Mouse (Mus musculus) liver, embryonic 14.5 days (tissue): ENCODE measurements around the gene Dbndd1. TPM values are rescaled to one million over a fixed set of nuclear protein-coding genes. Genes with fewer than 3 reads are reported as not detected.

Source experiments
- ATAC-seq: fragments of 200-750 bp; cut with Nextera tagmentation; 2 replicates; pipeline ENCODE4 v1.8.0; 2017; ENCODE audit warnings: moderate number of reproducible peaks, mild to moderate bottlenecking, moderate library complexity; ENCODE audit not compliant: insufficient read depth
- DNase-seq, 3 experiments: peaks; one replicate each; pipeline ENCODE4 v3.0.0-alpha.2; 2012 to 2013; ENCODE audit warnings: low read depth in 3 of 3, low spot score in 3 of 3
- H3K27ac ChIP-seq: fragments of 300-500 bp; sonication (generic); 2 replicates; pipeline ENCODE4 v1.5.1; 2014; ENCODE audit warnings: moderate library complexity, mild to moderate bottlenecking, control low read depth, inconsistent platforms
- H3K27me3 ChIP-seq: fragments of 300-500 bp; sonication (generic); 2 replicates; pipeline ENCODE4 v1.6.1; 2014; ENCODE audit warnings: mild to moderate bottlenecking, low read length, moderate library complexity; ENCODE audit not compliant: control insufficient read depth, insufficient read depth
- H3K36me3 ChIP-seq: fragments of 300-500 bp; sonication (generic); replicated peaks from 2 replicates; pipeline ENCODE4 v1.6.1; 2014; ENCODE audit warnings: low read depth; ENCODE audit not compliant: control insufficient read depth, insufficient read depth
- H3K4me1 ChIP-seq, 2 experiments: fragments of 200-500 bp in 1 of 2; fragments of 300-500 bp in 1 of 2; sonication (generic) in 1 of 2; replicated peaks; 2 replicates each; pipeline ENCODE4 v1.6.1; 2012 to 2014; ENCODE audit warnings: antibody characterized with exemption in 1 of 2, inconsistent platforms in 1 of 2, low read length in 1 of 2; ENCODE audit not compliant: control insufficient read depth in 2 of 2, insufficient read depth in 2 of 2
- H3K4me2 ChIP-seq: fragments of 300-500 bp; sonication (generic); 2 replicates; pipeline ENCODE4 v1.6.1; 2014; ENCODE audit warnings: low read depth, mild to moderate bottlenecking, control low read depth, moderate library complexity
- H3K4me3 ChIP-seq, 2 experiments: fragments of 200-500 bp in 1 of 2; fragments of 300-500 bp in 1 of 2; sonication (generic) in 1 of 2; 2 replicates each; pipeline ENCODE4 v1.5.1; 2012 to 2014; ENCODE audit warnings: low read depth in 2 of 2, low read length in 2 of 2, mild to moderate bottlenecking in 2 of 2, control low read depth in 1 of 2, inconsistent platforms in 1 of 2, moderate library complexity in 1 of 2; ENCODE audit not compliant: insufficient read depth in 1 of 2
- H3K9ac ChIP-seq: fragments of 300-500 bp; sonication (generic); replicated peaks from 2 replicates; pipeline ENCODE4 v1.6.1; 2014; ENCODE audit warnings: mild to moderate bottlenecking, control low read depth, moderate library complexity
- H3K9me3 ChIP-seq: fragments of 300-500 bp; sonication (generic); 2 replicates; pipeline ENCODE4 v1.6.1; 2016; ENCODE audit warnings: low read length, mixed read lengths; ENCODE audit not compliant: control insufficient read depth
- CTCF ChIP-seq: IDR thresholded peaks from 2 replicates; pipeline ENCODE4 v1.5.1; 2016; ENCODE audit warnings: antibody characterized with exemption, low read depth, control low read depth
- EP300 ChIP-seq: IDR thresholded peaks from 2 replicates; pipeline ENCODE4 v1.6.1; 2016; ENCODE audit warnings: antibody characterized with exemption, low read depth
- WGBS: fragments of 180-500 bp; shearing (Covaris S2); extraction: QIAGEN DNeasy Blood & Tissue Kit; methylation state at CpG from one replicate; pipeline ENCODE4 v1.1.7; 2014; ENCODE audit not compliant: insufficient replicate concordance; 5-methylcytosine and 5-hydroxymethylcytosine counted together
- polyA plus RNA-seq, 2 experiments: library from polyadenylated mRNA; depleted of rRNA in 1 of 2; stranded (reverse) in 1 of 2; unstranded in 1 of 2; fragments of >200 nt; fragmentation: Nextera tagmentation in 1 of 2; extraction: Ambion mirVana in 1 of 2; gene quantifications; 2 replicates each; pipeline versions ENCODE4 v1.2.1 to v1.2.3; 2012 to 2014

Dbndd1 gene
- polyA plus RNA-seq, 2 experiments = 0.03 TPM; not detected in 1

DNA sequence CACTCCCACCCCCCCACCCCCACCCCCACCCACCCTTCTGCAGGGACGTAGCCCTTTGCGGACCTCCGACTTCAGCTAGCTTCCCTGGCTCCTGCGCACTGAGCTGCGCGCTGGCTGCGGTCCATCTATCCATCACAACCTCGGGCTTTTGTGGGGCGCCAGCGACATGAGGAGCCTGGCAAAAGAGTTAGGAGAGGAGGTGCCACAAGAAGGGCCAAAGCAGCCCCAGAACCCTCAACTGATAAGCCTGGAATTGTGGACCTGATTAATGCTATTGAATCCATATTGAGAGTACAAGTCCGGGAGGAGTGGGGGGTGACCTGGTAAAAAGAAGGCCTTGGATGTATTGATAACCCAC, 256 bp upstream of the Dbndd1 start:
- TF ChIP-seq EP300 = no peak
- TF ChIP-seq CTCF = no peak
- H3K36me3 ChIP-seq = no peaks in the 10 kb centered on the region
- no peaks in the 10 kb centered on the region for H3K9me3 ChIP-seq
- H3K4me1 ChIP-seq = peaks cover 0 to 6% of the 10 kb centered on the region in 2 experiments; a peak in 2 of 4 replicates
- peaks cover 42% of the 10 kb centered on the region for H3K27me3 ChIP-seq
- no peak overlapping the region for H3K9ac ChIP-seq
- ATAC-seq = no peak
- H3K4me2 ChIP-seq = no peak overlapping the region
- 5% methylated on average over 11 of the region's 11 CpGs for WGBS
- no peak for DNase-seq
- no peak overlapping the region for H3K27ac ChIP-seq
- no peak overlapping the region for H3K4me3 ChIP-seq

- H3K4me3 ChIP-seq = no peak overlapping the region
- 0 out of 4 replicates have a peak, but pooled peaks cover 0 to 2% of the 10 kb centered on the region in 2 experiments for H3K4me1 ChIP-seq
- 5% methylated on average over 9 of the region's 9 CpGs for WGBS
Measured at GRCm38 (mm10) chr8:123514136-123514535, 1.1 kb downstream of the Dbndd1 start.

GRCm38 (mm10) chr8:123510819-123511218, 4.4 kb downstream of the Dbndd1 start:
- H3K4me3 ChIP-seq = no peak overlapping the region
- ATAC-seq (no peak), DNase-seq (no peak)
- H3K27ac ChIP-seq = no peak overlapping the region
- H3K4me1 ChIP-seq = no peaks in the 10 kb centered on the region
- no peak overlapping the region for H3K9ac ChIP-seq
- peaks cover 33% of the 10 kb centered on the region for H3K27me3 ChIP-seq
- WGBS = 56% methylated on average over 5 of the region's 5 CpGs
- H3K36me3 ChIP-seq = no peaks in the 10 kb centered on the region
- TF ChIP-seq CTCF (no peak), EP300 (no peak)
- H3K9me3 ChIP-seq = no peaks in the 10 kb centered on the region
- no peak overlapping the region for H3K4me2 ChIP-seq

More at GRCm38 (mm10) chr8:123514136-123514535, 1.1 kb downstream of the Dbndd1 start:
- H3K9me3 ChIP-seq = no peaks in the 10 kb centered on the region
- H3K9ac ChIP-seq = no peak overlapping the region
- H3K36me3 ChIP-seq = no peaks in the 10 kb centered on the region
- TF ChIP-seq CTCF (no peak), EP300 (no peak)
- peaks cover 42% of the 10 kb centered on the region for H3K27me3 ChIP-seq
- H3K27ac ChIP-seq = no peak overlapping the region
- DNase-seq = no peak
- ATAC-seq = no peak
- H3K4me2 ChIP-seq = no peak overlapping the region

DNA sequence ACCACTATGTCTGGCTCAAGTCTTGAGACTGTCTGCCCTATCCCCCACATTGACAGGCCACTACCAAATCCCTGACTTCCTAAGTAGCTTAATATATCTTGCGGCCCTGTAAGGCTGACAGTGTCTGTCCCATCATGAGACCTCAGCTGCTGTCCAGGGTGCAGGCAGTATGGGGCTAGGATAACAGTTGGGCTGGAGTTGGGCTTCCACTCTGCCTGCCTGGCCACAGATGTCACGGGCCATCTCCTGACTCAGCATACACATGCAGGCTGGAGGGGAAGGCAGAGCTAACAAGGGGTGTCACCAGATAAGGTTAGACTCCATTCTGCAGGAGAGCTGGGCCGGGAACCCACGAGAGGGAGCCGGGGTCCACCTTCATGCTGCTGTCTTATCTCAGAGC, 8.1 kb downstream of the Dbndd1 start:
- TF ChIP-seq EP300 (no peak), CTCF (no peak)
- Histone ChIP-seq H3K27me3 (no peaks in the 10 kb centered on the region), H3K4me2 (no peak overlapping the region), H3K4me1 (no peaks in the 10 kb centered on the region), H3K9me3 (no peaks in the 10 kb centered on the region), H3K27ac (no peak overlapping the region), H3K4me3 (no peak overlapping the region), H3K36me3 (peaks cover 14% of the 10 kb centered on the region), H3K9ac (no peak overlapping the region)
- WGBS = 20% methylated on average over 5 of the region's 5 CpGs
- DNase-seq (no peak), ATAC-seq (peak; percentile 29; the same call in 1 of the 2 replicates)

DNA sequence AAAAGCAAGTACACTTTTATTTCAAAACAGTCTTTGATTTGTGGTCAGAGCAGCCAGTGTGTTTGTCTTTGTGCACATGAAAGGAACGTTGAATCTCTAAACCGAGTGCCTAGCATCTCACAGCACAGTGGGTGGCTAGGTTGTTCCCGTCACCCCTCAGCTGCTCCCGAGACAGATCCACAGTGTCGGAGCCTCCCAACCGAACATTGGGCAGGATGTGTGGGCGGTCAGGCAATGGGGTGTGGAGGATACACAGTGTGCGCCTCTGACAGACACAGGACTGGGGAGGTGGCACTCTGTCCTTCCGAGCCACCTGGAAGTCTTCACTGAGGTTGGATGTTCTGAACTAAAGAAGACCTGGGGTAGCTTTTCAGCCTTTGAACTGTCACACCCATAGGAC, 9.6 kb downstream of the Dbndd1 start:
- H3K27ac ChIP-seq = no peak overlapping the region
- no peak for DNase-seq
- ATAC-seq = no peak
- H3K4me3 ChIP-seq = no peak overlapping the region
- no peaks in the 10 kb centered on the region for H3K9me3 ChIP-seq
- H3K4me2 ChIP-seq = no peak overlapping the region
- no peaks in the 10 kb centered on the region for H3K4me1 ChIP-seq
- TF ChIP-seq EP300 (no peak), CTCF (no peak)
- H3K36me3 ChIP-seq = peaks cover 22% of the 10 kb centered on the region
- WGBS = 82% methylated on average over 9 of the region's 9 CpGs
- no peaks in the 10 kb centered on the region for H3K27me3 ChIP-seq
- no peak overlapping the region for H3K9ac ChIP-seq
